Mouse (Mus musculus): ENCODE measurements around the gene Aloxe3.
"Not testable (repeated sequence)": the region's sequence is repeated elsewhere in the genome, so short reads cannot be mapped to it uniquely, and the experiment has no call there.

Gene Aloxe3

DNA sequence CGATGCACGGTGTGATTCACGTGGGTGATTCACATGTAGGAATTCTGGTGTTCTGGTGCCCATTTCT, at the start of gene Aloxe3:
Gene Aloxe3 (plus strand): TSS at position 45 of the 67 bp plus-strand sequence.
- DNase-seq (ENCODE audit: low read depth, low spot score) = no peak

DNA sequence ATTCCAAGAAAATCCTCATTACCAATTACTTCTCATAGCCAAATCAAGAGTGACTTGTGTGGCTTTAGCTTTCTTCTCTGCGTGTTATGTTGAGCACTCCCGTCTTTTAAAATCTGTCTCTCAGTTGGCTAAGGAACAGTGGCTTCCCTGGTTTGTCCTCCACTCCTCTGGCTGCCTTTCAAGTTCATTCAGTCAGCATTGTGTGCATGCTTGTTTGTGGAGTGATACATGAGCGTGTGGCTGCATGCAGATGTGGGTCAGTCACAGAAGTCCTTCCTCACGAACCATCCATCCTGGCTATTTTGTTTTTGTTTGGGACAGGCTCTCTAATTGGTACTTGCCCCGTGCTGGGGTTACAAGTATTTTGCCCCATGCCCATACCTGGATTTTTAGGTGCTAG, 49.1 kb upstream of the Aloxe3 start:
- DNase-seq (ENCODE audit: low read depth, low spot score) = no peak

DNA sequence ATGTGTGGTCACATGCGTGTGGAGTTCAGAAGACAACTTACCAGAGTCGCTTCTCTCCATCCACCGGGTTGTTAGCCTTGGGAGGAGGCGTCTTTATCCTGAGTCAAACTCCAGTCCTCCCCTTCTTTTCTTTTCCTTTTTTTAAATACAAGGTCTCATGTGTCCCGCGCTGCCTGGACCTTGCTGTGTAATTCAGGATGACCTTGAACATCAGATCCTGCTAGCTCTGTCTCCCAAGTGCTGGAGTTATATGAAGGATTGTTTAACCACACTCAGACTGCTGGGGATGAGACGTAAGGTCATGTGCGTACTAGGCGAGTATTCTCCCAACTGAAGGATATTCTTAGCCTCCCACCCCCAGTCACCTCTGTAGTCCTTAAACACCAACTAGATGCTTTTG, 48.4 kb upstream of the Aloxe3 start:
- no peak for DNase-seq (ENCODE audit: low read depth, low spot score)

DNA sequence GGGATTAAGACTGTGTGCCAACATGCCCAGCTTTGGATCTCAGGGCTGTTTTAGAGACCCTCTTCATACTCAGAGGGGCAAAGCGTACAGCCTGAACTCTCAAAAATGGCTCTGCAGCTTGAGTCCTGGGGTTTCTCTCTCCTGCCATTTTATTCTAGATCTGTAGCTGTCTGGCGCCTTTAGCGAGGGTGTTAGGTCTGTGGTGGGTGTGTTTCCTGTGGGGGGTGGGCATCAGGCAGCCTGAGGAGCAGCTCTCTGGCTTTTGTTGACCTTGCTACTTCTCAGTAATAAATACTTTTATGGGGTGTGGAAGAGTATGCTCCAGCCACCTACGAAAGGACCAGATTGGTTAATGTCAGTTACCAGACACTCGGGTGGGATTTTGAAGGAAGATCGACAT, 47.7 kb upstream of the Aloxe3 start:
- no peak for DNase-seq (ENCODE audit: low read depth, low spot score)

DNA sequence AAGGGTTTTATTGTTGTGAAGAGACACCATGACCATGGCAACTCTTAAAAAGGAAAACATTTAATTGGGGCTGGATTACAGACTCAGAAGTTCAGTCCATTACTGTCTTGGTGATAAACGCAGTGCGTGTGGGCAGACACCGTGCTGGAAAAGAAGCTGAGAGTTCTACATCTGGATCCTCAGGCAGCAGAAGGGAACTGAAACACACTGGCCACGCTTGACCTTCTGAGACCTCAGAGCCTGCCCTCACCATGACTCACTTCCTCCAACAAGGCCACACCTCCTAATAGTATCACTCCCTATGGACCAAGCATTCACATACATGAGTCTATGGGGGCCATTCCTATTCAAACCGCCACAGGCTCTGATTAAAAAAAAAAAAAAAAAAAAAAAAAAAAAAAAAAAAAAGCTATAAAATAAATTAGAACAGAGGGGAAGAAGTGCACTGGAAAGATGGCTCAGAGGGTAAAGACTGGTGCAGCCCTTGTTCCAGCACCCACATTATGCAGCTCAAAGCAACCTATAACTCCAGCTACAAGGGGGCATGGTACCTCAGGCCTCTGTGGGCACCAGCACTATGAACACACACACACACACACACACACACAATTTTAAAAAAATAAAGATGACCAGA, 46.8 kb upstream of the Aloxe3 start:
- DNase-seq (ENCODE audit: low read depth, low spot score) = no peak

DNA sequence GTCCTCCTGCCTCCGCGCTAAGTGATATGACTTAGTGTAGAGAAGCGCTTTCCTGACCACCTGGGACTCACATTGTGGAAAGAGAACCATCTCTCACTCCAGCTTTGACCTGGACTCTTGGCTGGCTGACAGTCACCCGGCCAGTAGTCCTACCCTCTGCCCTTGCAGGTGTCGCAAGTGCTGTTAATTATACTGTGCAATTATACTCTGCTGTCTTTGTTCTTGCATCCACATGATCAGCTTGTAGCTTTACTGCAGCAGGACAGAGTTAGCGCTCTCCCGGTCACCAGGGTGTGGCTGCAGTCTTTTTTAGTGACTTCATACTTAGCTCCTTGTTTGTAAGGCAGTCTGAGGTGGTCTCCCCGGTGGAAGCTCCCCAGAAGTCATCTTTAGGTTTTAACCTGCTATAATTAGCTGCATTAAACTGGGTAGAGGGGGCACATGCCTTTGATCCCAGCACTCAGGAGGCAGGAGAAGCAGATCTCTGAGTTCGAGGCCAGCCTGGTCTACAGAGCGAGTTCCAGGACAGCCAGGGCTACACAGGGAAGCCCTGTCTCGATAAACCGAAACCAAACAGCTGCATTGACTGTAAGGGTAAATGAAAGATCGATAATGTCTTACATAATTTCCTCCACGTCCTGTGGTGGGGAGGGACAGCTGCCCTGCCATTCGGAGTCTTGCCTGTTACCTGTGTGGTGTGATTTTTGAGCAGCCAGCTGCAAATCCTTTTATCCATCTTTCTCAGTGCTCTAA, 45.4 kb upstream of the Aloxe3 start:
- DNase-seq (ENCODE audit: low read depth, low spot score) = no peak

DNA sequence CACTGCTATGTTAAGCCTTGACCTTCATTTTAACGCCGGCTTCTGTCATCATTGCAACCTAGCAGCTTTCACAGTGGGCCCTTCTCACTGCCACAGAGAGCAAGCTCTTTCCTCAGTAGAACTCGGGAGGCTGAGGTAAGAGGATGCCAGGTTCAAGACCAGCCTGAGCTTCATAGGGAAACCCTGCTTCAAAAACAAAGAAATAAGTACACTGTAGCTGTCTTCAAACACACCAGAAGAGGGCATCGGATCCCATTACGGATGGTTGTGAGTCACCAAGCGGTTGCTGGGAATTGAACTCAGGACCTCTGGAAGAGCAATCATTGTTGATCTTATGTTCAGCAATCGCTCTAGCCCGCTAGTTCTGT, 44.9 kb upstream of the Aloxe3 start:
- DNase-seq (ENCODE audit: low read depth, low spot score) = peak; percentile 60

DNA sequence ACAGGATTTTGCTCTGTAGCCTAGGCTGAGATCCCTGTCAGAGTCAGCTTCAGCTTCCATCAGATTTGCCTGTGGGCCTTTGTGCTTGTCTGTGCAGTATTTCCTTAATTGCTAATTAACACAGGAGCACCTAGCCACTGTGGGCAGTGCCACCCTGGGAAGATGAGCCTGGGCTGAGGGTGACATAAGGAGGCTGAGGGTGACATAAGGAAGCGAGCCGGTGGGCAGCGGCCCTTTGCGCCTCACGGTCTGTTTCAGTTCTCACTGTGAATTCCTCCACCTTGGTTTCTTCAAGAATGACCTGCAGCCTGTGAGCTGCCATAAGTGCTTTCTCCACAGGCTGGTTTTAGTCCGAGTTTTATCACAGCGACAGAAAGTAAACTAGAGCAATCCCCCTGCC, 44.1 kb upstream of the Aloxe3 start:
- DNase-seq (ENCODE audit: low read depth, low spot score) = no peak

DNA sequence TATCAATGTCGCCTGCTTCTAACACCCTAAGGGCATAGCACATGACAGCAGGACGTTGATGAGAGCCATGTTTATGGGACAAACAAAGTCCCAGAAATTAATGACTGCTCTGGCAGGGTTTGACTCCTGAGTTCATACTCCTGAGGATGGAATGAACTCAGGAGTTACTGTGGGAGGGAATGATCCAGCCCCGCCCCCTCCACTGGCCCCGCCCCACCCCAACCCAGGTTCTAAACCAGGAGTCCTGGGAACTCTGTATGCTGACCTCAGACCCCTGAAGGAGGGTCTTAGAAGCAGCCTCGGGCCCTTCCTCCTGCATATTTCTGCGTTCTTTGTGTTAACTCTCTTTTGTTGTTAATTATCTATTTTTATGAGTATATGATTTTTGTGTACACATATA, 40.1 kb upstream of the Aloxe3 start:
- DNase-seq (ENCODE audit: low read depth, low spot score) = peak; percentile 56

DNA sequence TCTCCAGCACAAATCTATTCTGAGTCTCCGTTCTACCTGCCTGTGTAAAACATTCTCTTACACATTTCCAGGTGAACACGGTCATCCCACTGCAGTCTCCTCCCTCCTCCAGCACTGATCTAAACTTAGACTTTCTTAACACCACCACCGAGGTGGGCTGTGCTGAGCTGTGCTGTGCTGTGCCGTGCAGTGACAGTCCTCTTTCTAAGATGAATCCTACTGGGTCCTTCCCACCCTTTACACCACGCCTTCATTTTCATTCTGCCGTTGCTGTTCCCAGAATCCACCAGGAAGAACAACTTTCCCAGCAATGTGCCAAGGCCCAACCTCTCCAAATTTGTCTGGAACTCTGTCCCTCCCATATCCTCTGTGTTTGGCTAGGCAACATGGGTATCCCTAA, 39.3 kb upstream of the Aloxe3 start:
- DNase-seq (ENCODE audit: low read depth, low spot score) = peak; percentile 35

DNA sequence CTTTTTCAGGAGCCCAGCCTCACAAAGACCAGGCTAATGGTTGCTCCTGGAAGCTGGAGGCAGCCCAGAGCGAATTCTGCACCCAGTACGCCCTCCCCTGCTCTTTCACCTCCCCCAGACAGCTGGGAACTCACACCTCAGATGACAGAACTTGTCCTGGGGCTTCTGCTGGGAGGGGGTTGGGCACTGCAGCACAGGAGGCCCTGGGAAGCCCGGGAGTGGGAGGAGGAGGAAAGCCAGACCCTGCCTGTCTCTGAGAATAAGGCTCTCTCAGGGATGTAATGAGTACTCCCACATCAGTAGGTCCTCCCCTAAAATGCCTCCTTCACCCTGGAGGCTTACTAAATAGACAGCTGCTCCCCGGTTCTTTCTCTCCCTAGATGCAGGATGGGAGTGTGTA, 38.6 kb upstream of the Aloxe3 start:
- peak; percentile 38 for DNase-seq (ENCODE audit: low read depth, low spot score)

DNA sequence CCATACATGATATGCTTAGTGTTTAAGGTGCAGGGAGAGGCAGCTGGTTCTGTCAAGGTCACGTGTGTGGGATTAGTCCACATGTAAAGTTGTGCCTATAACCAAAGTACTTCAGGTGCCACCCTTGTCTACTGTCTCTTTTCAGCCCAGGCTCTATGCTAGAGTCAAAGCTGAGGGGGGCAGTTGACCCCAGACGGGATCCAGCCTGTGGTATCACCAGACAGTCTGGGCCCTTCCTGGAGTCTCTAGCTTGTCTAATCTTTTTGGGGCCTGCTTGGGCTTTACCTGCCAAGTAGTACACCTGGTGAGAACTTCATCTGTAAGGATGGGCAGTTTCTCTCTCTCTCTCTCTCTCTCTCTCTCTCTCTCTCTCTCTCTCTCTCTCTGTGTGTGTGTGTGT, 38.1 kb upstream of the Aloxe3 start:
- DNase-seq (ENCODE audit: low read depth, low spot score) = no peak

DNA sequence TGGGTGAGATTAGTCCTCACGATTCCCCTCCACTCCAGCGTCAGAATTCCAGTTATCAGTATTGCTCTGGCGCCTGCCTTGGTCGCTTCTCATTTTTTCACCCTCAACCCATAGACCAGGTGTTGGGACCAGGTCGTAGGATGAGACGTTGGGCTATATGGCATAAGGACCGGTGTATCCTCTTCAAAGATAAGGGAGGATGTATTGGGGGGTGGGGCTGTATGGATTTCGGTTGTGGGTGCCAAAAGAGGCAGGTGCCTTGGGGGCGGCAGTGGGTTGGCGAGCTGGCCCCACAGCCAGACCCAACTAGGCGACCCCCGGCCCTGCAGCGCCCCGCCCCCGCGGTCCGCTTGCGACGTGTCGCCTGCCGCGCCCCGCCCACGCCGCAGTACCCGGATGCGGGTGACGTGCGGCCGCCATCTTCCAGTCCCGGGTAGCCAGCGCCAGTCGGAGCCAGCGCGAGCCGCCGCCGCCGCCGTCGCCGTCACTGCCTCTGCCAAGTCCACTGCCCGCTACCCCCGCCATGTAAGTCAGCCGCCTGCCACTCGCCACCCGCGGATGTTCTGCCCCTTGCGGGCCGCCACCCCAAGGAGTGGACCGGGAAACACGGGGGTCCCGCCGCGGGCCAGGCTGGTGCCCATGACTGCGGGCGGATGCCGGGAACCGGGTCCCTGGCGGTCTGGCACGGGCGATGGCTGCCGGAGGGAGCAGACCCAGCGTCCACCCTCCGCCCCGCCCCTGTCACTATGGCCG, 37.4 kb upstream of the Aloxe3 start, which contains the start of gene Vamp2:
Gene Vamp2 (plus strand): TSS at position 388 of the 753 bp plus-strand sequence.
- peak; percentile 93 for DNase-seq (ENCODE audit: low read depth, low spot score)

DNA sequence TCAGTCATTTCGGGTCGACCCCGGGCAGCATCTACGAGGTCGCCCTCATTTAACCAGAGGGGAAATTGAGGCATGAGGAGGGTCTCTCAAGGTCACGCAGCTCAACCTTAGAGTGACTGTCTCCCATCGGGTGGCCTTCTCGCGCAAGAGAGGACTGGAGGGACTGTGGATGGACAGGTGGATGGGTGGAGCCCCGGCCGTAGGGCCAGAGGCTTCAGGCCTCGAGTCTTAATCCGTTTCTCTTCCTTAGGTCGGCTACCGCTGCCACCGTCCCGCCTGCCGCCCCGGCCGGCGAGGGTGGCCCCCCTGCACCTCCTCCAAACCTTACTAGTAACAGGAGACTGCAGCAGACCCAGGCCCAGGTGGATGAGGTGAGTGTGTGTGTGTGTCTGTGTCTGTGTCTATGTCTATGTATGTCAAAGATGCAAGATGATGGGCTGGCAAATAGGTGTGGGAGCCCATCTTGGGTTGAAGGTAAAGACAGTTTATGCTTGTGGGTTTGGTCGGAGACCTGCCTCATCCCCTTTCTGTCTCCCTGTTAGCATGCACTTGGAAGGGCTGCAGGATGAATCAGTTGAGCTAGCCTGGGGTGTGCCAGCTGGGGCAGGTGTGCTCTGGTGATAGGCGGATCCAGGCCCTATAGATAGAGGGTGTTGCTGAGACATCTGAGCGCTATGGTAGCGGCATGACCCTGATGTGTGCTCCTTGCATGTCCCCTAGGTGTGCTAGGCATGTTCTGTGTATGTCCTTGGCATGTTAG, 36.7 kb upstream of the Aloxe3 start:
- DNase-seq (ENCODE audit: low read depth, low spot score) = no peak

DNA sequence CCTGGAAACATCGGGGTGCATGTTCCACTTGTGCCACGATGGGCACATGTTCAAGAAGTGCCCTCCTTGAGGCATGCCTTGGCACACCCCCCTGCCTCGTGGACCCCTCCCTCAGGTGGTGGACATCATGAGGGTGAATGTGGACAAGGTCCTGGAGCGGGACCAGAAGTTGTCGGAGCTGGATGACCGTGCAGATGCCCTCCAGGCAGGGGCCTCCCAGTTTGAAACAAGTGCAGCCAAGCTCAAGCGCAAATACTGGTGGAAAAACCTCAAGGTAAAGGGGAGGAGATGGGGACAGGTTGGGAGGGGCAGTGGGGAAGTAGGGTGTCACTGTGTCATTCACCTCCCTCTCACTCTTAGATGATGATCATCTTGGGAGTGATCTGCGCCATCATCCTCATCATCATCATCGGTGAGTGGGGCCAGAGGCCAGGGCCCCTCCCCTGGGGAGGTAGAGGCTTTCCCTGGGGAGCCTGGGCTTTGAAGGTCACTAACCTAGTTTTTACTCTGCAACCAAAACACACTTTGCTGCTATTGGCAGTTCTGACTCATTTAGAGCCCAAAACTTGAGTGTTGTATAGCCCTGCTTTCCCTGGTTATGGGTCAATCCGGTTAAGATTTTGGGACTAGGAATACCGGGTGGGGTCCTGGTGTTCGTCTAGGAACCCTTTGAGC, 35.9 kb upstream of the Aloxe3 start:
- DNase-seq (ENCODE audit: low read depth, low spot score) = no peak

DNA sequence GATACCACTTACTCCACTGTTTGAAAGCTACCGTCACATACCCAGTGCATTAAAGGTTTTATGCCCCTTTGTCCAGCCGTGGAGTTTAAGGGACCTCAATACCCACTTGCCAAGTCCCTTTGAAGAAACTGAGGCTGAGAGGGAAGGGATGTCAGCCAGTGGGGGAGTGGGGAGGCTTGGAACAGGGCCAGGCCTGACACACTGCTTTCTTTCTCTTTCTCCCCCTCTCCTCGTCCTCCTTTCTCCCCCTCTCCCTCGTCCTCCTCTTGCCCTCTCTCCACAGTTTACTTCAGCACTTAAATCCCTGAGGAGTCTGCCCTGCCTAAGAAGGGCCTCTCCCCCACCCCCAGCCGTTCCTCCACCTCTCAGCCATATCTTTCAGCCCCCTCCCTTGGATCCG, 35.3 kb upstream of the Aloxe3 start:
- no peak for DNase-seq (ENCODE audit: low read depth, low spot score)

DNA sequence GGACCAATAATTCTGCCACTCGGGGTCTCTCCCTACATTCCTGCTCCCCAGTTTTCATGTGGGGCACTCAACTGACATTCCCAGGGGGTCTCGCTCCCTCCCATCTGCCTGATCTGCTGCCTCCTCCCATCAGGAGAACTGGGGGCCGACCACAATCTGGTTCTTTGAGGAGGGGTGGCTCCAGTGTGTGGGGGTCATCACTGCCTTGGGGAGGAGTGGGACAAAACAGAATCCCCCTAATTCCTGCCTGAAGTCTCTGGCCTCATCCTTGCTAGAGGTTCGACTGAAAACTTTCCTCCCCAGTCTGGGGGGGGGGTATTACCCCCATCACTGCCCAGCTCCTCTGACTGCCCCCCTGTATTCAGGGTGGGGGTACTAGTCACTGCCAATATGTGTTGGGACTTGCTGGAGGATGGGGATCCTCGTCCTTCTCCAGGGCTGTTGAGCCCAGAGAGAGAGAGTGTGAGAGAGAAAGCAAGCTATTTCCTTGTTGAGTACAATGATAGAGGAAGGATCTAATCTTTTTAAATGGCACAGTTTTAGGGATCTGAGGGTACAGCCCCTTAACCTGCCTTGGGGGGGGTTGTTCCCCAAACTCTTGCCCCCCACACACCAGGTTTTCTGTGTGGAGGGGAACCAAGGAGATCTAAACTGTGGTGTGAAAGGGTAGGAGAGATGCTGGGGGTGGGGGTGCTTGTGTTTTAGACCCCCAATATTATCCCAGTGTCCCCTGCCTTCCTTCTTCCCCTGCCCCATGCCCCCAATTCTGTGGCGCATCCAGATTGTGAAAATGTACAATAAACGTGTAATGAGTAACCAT, 33.9 kb upstream of the Aloxe3 start:
- DNase-seq (ENCODE audit: low read depth, low spot score) = no peak

DNA sequence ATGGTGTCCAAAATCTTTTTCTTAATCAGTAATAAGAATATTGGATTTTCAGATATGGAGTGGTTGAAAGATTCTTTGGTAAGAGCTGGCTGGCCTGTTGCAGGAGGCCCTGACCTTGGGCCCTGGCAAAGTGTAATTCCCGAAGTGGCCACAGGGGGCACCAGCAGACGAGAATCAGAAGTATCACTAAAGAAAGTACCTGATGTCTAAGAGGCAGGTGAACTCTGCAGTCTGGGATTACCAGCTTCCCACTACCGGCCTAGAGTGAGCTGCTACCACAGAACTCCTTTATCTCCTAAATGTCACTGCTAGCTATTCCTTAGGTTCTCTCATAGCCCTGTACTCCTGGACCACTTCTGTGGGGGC, 33.3 kb upstream of the Aloxe3 start:
- DNase-seq (ENCODE audit: low read depth, low spot score) = peak; percentile 84

DNA sequence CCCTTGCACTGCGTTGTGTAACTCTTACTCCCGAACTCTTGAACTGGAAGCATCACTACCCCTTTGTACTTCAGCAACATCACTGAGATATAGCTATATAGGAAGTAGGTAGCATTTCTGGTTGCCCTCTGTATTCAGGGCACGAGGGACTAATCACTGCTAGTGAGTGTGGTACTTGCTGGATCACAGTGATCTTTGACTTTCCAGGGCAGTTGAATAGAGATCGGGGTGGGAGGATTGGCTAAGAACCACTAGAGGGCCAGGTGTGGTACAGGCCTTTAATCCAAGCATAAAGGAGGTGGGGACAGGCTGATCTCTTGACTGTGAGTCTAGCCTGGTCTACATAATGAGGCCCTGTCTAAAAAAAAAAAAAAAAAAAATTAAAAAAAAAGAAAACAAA, 32.8 kb upstream of the Aloxe3 start:
- peak; percentile 57 for DNase-seq (ENCODE audit: low read depth, low spot score)

DNA sequence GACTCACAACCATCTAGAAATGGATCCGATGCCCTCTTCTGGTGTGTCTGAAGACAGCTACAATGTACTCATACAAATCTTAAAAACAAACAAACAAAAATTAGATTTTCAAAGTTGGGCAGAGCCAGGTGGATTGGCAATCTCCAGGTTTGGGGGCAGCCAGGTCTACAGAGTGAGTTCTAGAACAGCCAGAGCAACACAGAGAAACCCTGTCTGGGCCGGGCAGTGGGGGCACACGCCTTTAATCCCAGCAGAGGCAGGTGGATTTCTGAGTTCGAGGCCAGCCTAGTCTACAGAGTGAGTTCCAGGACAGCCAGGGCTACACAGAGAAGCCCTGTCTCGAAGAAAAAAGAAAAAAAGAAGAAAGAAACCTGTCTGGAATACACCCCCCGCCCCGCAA, 31.8 kb upstream of the Aloxe3 start:
- not testable (repeated sequence) for DNase-seq (ENCODE audit: low read depth, low spot score)

DNA sequence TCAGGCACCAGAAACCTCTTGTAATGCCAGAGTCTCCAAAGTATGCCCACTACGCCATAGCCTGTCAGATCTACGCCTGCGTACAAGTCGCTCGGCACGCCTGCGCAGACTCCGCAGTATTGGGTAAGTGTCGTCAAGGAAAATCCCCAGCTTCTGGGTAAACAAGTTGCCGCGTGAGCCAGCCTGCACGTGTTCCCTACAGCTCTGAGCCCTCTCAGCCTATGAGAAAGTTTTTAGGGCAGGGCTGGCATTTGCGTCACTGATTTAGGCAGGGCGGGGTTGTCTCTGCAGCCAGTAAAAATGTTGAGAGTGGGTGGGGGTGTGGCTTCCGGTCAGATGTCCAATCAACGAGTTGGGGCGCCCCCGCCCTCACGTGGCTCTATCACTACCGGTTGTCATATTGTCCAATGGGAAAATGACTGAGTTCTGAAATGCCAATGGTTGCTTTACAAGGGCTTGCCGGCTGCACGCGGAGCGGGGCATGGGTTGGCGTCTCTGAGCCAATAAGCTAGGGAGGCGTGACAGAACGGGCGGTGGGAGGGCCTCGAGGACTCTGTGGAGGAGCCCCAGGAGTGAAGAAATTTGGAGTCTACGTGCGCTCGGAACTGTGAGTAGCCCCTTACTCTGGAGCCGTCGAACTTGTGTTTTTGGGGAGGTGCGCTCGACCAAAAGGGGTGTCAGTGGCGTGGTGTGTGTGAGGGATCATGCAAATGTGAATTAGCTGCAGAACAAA, 30.8 kb upstream of the Aloxe3 start, which contains the start of gene Per1:
Gene Per1 (plus strand): TSS at position 521 of the 733 bp plus-strand sequence.
- DNase-seq (ENCODE audit: low read depth, low spot score) = peak; percentile 100
